ENCODE assay signal across 8 mouse cellular contexts in the genomic region with DNA sequence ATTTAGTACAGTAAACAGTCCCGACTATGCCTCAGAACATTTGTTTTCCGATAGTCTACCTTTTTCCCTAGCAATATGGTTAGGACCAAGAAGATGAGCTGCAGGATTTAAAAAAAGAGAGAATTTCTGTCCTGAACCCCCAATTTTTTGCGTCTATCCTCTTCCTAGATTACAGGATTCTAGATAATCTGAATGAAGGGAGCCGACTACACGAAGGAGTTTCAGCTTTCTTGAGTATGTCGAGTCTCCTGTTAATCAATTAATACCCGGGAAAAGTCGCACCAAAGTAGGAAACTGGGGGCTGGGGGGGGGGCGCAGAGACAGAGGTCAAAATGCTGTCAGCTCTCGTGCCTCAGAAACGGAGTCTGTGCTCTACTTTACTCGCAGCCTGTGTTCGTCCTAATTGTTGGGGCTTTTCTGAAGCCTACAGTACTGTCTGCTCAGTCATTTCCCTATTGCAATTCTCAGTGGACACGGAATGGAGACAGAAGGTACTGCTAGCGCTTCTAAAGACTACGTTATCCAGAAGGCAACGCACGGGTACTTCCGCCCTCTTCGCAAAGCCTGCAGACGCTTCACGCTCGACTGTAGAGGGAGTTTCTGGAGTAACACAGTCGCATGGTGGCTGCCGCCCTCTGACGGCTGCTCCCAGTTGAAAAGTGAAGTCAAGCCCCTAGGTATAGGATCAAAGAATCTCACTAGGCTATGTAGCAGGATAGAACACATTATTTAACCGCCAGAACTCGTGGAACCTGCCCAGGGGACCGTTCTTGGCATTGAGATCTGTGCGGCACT. TPM values are rescaled to one million over a fixed set of nuclear protein-coding genes. Genes with fewer than 3 reads are reported as not detected.
A peak's percentile ranks its signal among the peaks of the same experiment; 100 is the strongest.
DNase-seq lines count a peak whose midpoint lies in the region; ATAC-seq and TF ChIP-seq lines count a peak whose summit lies in the region.

No protein-coding gene starts in this region.

- no peak for DNase-seq in Patski (ENCODE audit: low read depth, low spot score)
- DNase-seq in cerebellum, adult 8-10 months, result peak; percentile 81
- DNase-seq in forelimb bud, embryonic 11.5 days (ENCODE audit: low read depth, low spot score), result peak; percentile 90
- DNase-seq in layer of hippocampus, postnatal 10 days (ENCODE audit: low spot score in 2 of 2), result peak; percentile 75 to 84
- peak; percentile 94 for DNase-seq in lung, postnatal 36 days
- peak; percentile 79 for DNase-seq in retina, postnatal 7 days (ENCODE audit: low read depth, low spot score)
- DNase-seq in urinary bladder, postnatal 25 days (ENCODE audit: low spot score), result peak; percentile 47

- POLR2A ChIA-PET in Patski (lab: Charles Lee), result interaction anchor here (0.5 to 6.3 kb wide), 6 partner anchors 11 to 802 kb away, joined by 3 to 32 read pairs (median 4); a partner anchor contains a TSS

- ATAC-seq in Patski, result peak; percentile 42
- ATAC-seq in hematopoietic stem cell, adult 5-6 weeks (replicated peaks in 1 of 2; ENCODE audit: insufficient read depth in 1 of 2, low FRiP score in 2 of 2, low TSS enrichment in 1 of 2, low read depth in 1 of 2, poor library complexity in 2 of 2, severe bottlenecking in 2 of 2), result peak; percentile 77 to 78

- H3K27me3 ChIP-seq in Patski, result no peaks in the 10 kb centered on the region

- TF ChIP-seq CTCF in Patski (IDR thresholded peaks at IDR 0.05), result no peak

- in situ Hi-C loops in Patski (cut with MboI; ENCODE audit: low pct_unique_long_range_greater_than_20kb), result no loop called here

- CTCF ChIA-PET in Patski (lab: Charles Lee), result interaction anchor here (1.0 to 2.2 kb wide), 7 partner anchors 30 to 164 kb away, joined by 3 to 11 read pairs (median 4); a partner anchor contains a TSS

RNA-seq across cellular contexts. Expression of a gene that starts 1.4 kb away (rescaled TPM):
- polyA plus RNA-seq in Patski (2021), result 93.7 TPM
- 47.0 and 66.5 TPM in 2 replicates for total RNA-seq in hematopoietic stem cell, adult 5-6 weeks (2017)
- 100 to 1,000 TPM; 162 to 187 TPM for total RNA-seq in layer of hippocampus, postnatal 10 days (2021)

RNA-seq across cellular contexts. Expression of a gene that starts 11.5 kb away (rescaled TPM):
- polyA plus RNA-seq in Patski (2021), result 45.9 TPM
- total RNA-seq in hematopoietic stem cell, adult 5-6 weeks (2017), result 14.1 and 17.3 TPM in 2 replicates
- 10 to 100 TPM; 38.1 to 39.5 TPM for total RNA-seq in layer of hippocampus, postnatal 10 days (2021)

RNA-seq across cellular contexts. Expression of a gene that starts 17.8 kb away (rescaled TPM):
- polyA plus RNA-seq in Patski (2021), result 7.6 TPM
- 5.3 and 8.0 TPM in 2 replicates for total RNA-seq in hematopoietic stem cell, adult 5-6 weeks (2017)
- 1 to 10 TPM; 7.2 to 8.4 TPM for total RNA-seq in layer of hippocampus, postnatal 10 days (2021)

RNA-seq across cellular contexts. Expression of a gene that starts 18.6 kb away (rescaled TPM):
- polyA plus RNA-seq in Patski (2021), result 18.1 TPM
- 24.3 and 24.9 TPM in 2 replicates for total RNA-seq in hematopoietic stem cell, adult 5-6 weeks (2017)
- 10 to 100 TPM; 22.2 to 26.3 TPM for total RNA-seq in layer of hippocampus, postnatal 10 days (2021)

RNA-seq across cellular contexts. Expression of a gene that starts 28.5 kb away (rescaled TPM):
- 138 TPM for polyA plus RNA-seq in Patski (2021)
- total RNA-seq in hematopoietic stem cell, adult 5-6 weeks (2017), result 39.1 and 39.4 TPM in 2 replicates
- 100 to 1,000 TPM; 234 to 267 TPM for total RNA-seq in layer of hippocampus, postnatal 10 days (2021)
